Mouse (Mus musculus) spleen, adult 2 months (tissue): ENCODE results near the gene Hs2st1. TPM values are rescaled to one million over a fixed set of nuclear protein-coding genes. Genes with fewer than 3 reads are reported as not detected.

ENCODE experiments used
- DNase-seq, 2 experiments: peaks; one replicate each; pipeline versions ENCODE4 v3.0.0 to v3.0.0-alpha.2; 2012 to 2021; ENCODE audit warnings: low spot score in 2 of 2, low read depth in 1 of 2
- H3K27ac ChIP-seq: fragments of 200-500 bp; 2 replicates; pipeline ENCODE4 v1.5.1; 2012; ENCODE audit warnings: low read length, inconsistent platforms; ENCODE audit not compliant: insufficient read depth
- H3K27me3 ChIP-seq: fragments of 200-500 bp; 2 replicates; pipeline ENCODE4 v1.6.1; 2012; ENCODE audit warnings: mild to moderate bottlenecking, moderate library complexity, low read length, inconsistent platforms; ENCODE audit not compliant: control insufficient read depth, insufficient read depth
- H3K36me3 ChIP-seq: fragments of 200-500 bp; 2 replicates; pipeline ENCODE4 v1.6.1; 2012; ENCODE audit warnings: mild to moderate bottlenecking, low read length, inconsistent platforms; ENCODE audit not compliant: control insufficient read depth, insufficient read depth
- H3K4me1 ChIP-seq: fragments of 200-500 bp; 2 replicates; pipeline ENCODE4 v1.6.1; 2011; ENCODE audit warnings: inconsistent platforms; ENCODE audit not compliant: control insufficient read depth, insufficient read depth, insufficient read length
- H3K4me3 ChIP-seq: fragments of 200-500 bp; 2 replicates; pipeline ENCODE4 v1.5.1; 2011; ENCODE audit warnings: mild to moderate bottlenecking, inconsistent platforms; ENCODE audit not compliant: insufficient read depth, insufficient read length; ENCODE audit errors: extremely low read depth
- CTCF ChIP-seq: fragments of 200-500 bp; IDR thresholded peaks from 2 replicates; pipeline ENCODE4 v1.5.1; 2011; ENCODE audit warnings: mild to moderate bottlenecking, inconsistent platforms; ENCODE audit not compliant: insufficient read depth, insufficient read length, insufficient replicate concordance; ENCODE audit errors: extremely low read depth
- POLR2A ChIP-seq: fragments of 200-500 bp; IDR thresholded peaks from 2 replicates; pipeline ENCODE4 v1.6.1; 2011; ENCODE audit warnings: low read depth, low read length, inconsistent platforms
- WGBS: fragments of 180-500 bp; shearing (Covaris S2); methylation state at CpG from one replicate; pipeline ENCODE4 v1.1.7; 2018; 5-methylcytosine and 5-hydroxymethylcytosine counted together
- polyA plus RNA-seq: library from polyadenylated mRNA; depleted of rRNA; stranded (reverse); fragments of >200 nt; gene quantifications from 2 replicates; pipeline ENCODE4 v1.2.3, GENCODE M21; 2012

The Hs2st1 gene
- polyA plus RNA-seq, 1 experiment = 1.5 TPM

GRCm38 (mm10) chr3:144471954-144472353 lies 98.0 kb downstream of the Hs2st1 start:
- Histone ChIP-seq H3K4me3 (no peak overlapping the region), H3K27ac (no peak overlapping the region), H3K36me3 (no peaks in the 10 kb centered on the region), H3K4me1 (peaks cover 3% of the 10 kb centered on the region; the same call in 1 of the 2 replicates), H3K27me3 (no peaks in the 10 kb centered on the region)
- TF ChIP-seq CTCF (no peak), POLR2A (no peak)
- 86% methylated on average over 3 of the region's 3 CpGs for whole genome bisulfite sequencing
- no peak for DNase-seq

- 92% methylated on average over 14 of the region's 14 CpGs for WGBS
- TF ChIP-seq CTCF = no peak
- TF ChIP-seq POLR2A = no peak
- Histone ChIP-seq H3K4me3 (no peak overlapping the region), H3K27me3 (no peaks in the 10 kb centered on the region), H3K27ac (no peak overlapping the region), H3K36me3 (no peaks in the 10 kb centered on the region), H3K4me1 (peaks cover 3% of the 10 kb centered on the region; the same call in 1 of the 2 replicates)
- DNase-seq = no peak
Observed at GRCm38 (mm10) chr3:144470901-144471300, 99.1 kb downstream of the Hs2st1 start.

GRCm38 (mm10) chr3:144467521-144467920 lies 102.5 kb downstream of the Hs2st1 start:
- no peaks in the 10 kb centered on the region for H3K27me3 ChIP-seq
- H3K27ac ChIP-seq = no peak overlapping the region
- H3K4me1 ChIP-seq = no peaks in the 10 kb centered on the region
- no peak for DNase-seq
- peaks cover 3% of the 10 kb centered on the region; the same call in 1 of the 2 replicates for H3K36me3 ChIP-seq
- TF ChIP-seq POLR2A = no peak
- no peak for TF ChIP-seq CTCF
- no peak overlapping the region for H3K4me3 ChIP-seq
- 69% methylated on average over 10 of the region's 10 CpGs for WGBS

GRCm38 (mm10) chr3:144466108-144466678 lies 103.8 kb downstream of the Hs2st1 start:
- Histone ChIP-seq H3K27ac (no peak overlapping the region), H3K36me3 (peaks cover 3% of the 10 kb centered on the region; the same call in 1 of the 2 replicates), H3K4me3 (no peak overlapping the region), H3K27me3 (no peaks in the 10 kb centered on the region), H3K4me1 (no peaks in the 10 kb centered on the region)
- no peak for TF ChIP-seq CTCF
- TF ChIP-seq POLR2A = no peak
- WGBS = 33% methylated on average over 8 of the region's 8 CpGs
- DNase-seq = no peak

DNA sequence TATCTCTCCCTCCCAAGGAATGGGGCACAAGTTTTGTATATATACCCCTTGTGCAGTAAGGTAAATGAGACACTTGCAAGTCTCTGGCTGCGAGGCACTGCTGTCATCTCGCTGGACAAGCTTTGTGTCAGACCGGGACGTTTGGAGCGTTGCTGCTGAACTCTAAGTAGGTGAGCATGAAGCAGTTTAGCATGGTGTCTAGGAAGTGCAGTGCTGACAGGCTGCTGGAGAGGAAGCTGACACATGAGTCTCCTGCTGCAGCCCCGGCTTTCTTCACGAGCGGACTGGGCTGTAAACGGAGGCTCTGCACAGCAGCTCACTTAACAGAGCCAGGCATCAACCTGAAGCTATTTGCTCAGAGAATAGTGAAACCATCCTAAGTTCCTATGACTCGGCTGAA lies 107.3 kb downstream of the Hs2st1 start:
- H3K36me3 ChIP-seq = peaks cover 3% of the 10 kb centered on the region; the same call in 1 of the 2 replicates
- H3K4me1 ChIP-seq = no peaks in the 10 kb centered on the region
- no peak for DNase-seq
- 95% methylated on average over 10 of the region's 10 CpGs for WGBS
- H3K4me3 ChIP-seq = no peak overlapping the region
- no peak overlapping the region for H3K27ac ChIP-seq
- TF ChIP-seq POLR2A (no peak), CTCF (no peak)
- no peaks in the 10 kb centered on the region for H3K27me3 ChIP-seq

- TF ChIP-seq POLR2A (no peak), CTCF (no peak)
- no peak for DNase-seq
- no peak overlapping the region for H3K27ac ChIP-seq
- H3K36me3 ChIP-seq = peaks cover 3% of the 10 kb centered on the region; the same call in 1 of the 2 replicates
- H3K4me3 ChIP-seq = no peak overlapping the region
- H3K27me3 ChIP-seq = no peaks in the 10 kb centered on the region
- 73% methylated on average over 5 of the region's 5 CpGs for WGBS
- H3K4me1 ChIP-seq = no peaks in the 10 kb centered on the region
Observed at GRCm38 (mm10) chr3:144460183-144460788, 109.7 kb downstream of the Hs2st1 start.

DNA sequence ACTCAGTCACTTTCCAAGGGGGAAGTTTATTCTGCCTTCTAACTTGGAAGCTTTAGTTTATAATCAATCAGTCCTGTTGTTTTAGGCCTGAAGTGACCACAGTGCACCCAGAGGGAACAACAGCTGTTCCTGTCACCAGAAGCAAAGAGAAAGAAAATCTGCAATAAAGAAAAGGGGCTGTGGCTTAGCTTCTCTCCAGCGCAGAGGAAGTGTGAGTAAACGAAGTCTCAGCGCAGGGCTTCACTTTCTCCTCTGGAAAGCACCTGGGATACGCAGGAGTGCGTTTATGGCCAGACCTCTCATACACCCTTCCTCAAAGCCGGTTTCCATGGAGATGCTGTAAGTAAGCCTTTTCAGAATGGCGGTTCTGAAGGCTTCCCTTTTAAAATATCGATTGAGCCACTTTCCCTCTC lies 110.7 kb downstream of the Hs2st1 start:
- Histone ChIP-seq H3K4me3 (no peak overlapping the region), H3K4me1 (no peaks in the 10 kb centered on the region), H3K27ac (no peak overlapping the region), H3K36me3 (0 out of 2 replicates have a peak, but pooled peaks cover 2% of the 10 kb centered on the region), H3K27me3 (no peaks in the 10 kb centered on the region)
- no peak for DNase-seq
- 78% methylated on average over 8 of the region's 8 CpGs for WGBS
- TF ChIP-seq POLR2A (no peak), CTCF (no peak)
